Comparison of ENCODE assay signal across 15 mouse cellular contexts in genomic region chr2:158596803-158597202, GRCm38 (mm10). TPM values are rescaled to one million over a fixed set of nuclear protein-coding genes. Genes with fewer than 3 reads are reported as not detected.
"Had no signal": no experiment of that assay in that cellular context is flagged by ENCODE, and none has a peak within 500 bp of the region (broad histone marks: within the 10 kb centered on the region; RNA-seq: fewer than 3 reads in every experiment).

No protein-coding gene starts in this region.

- H3K4me3 ChIP-seq: intestine, embryonic 15.5 days; limb, embryonic 12.5 days; liver, embryonic 13.5 days; lung, embryonic 15.5 days; midbrain, embryonic 12.5 days; stomach, embryonic 15.5 days had no signal

- H3K9ac ChIP-seq: intestine, embryonic 15.5 days; limb, embryonic 12.5 days; liver, embryonic 13.5 days; liver, postnatal 0 days; lung, embryonic 15.5 days; midbrain, embryonic 12.5 days; stomach, embryonic 15.5 days had no signal

- ATAC-seq: intestine, embryonic 15.5 days; liver, postnatal 0 days had no signal

- H3K4me2 ChIP-seq: intestine, embryonic 15.5 days; limb, embryonic 12.5 days; liver, embryonic 13.5 days; lung, embryonic 15.5 days; midbrain, embryonic 12.5 days; stomach, embryonic 15.5 days had no signal

- H3K36me3 ChIP-seq: intestine, embryonic 15.5 days; limb, embryonic 12.5 days; liver, embryonic 13.5 days; lung, embryonic 15.5 days; midbrain, embryonic 12.5 days; stomach, embryonic 15.5 days had no signal

- H3K27ac ChIP-seq: intestine, embryonic 15.5 days; limb, embryonic 12.5 days; liver, embryonic 13.5 days; lung, embryonic 15.5 days; macrophage; midbrain, embryonic 12.5 days; stomach, embryonic 15.5 days had no signal

- H3K4me1 ChIP-seq: intestine, embryonic 15.5 days; liver, embryonic 13.5 days; lung, embryonic 15.5 days; stomach, embryonic 15.5 days had no signal

- DNase-seq: kidney, adult 18-20 months; kidney, postnatal 10 days; liver; liver, embryonic 13.5 days; liver, postnatal 0 days; lung, postnatal 14 days; right cerebral cortex, postnatal 14 days; thymus, adult 2 months; thymus, postnatal 36 days had no signal

- H3K9me3 ChIP-seq: intestine, embryonic 15.5 days; limb, embryonic 12.5 days; liver, embryonic 13.5 days; lung, embryonic 15.5 days; midbrain, embryonic 12.5 days; stomach, embryonic 15.5 days had no signal

RNA-seq across cellular contexts. Expression of gene Slc32a1, which starts 13.8 kb away (rescaled TPM):
- polyA plus RNA-seq: intestine, embryonic 15.5 days; limb, embryonic 12.5 days; liver, embryonic 13.5 days; liver, postnatal 0 days; lung, embryonic 15.5 days; stomach, embryonic 15.5 days had no signal
